Mouse (Mus musculus): ENCODE measurements around the gene Vmn2r42. TPM values are rescaled to one million over a fixed set of nuclear protein-coding genes. Genes with fewer than 3 reads are reported as not detected.

Vmn2r42 gene
- not detected for polyA plus RNA-seq (2015; fragmentation: Illumina TruSeq; extraction: RNeasy Lipid Tissue Mini Kit (QIAGEN cat#74804); ENCODE audit: insufficient read depth, low read depth, low replicate concordance)

DNA sequence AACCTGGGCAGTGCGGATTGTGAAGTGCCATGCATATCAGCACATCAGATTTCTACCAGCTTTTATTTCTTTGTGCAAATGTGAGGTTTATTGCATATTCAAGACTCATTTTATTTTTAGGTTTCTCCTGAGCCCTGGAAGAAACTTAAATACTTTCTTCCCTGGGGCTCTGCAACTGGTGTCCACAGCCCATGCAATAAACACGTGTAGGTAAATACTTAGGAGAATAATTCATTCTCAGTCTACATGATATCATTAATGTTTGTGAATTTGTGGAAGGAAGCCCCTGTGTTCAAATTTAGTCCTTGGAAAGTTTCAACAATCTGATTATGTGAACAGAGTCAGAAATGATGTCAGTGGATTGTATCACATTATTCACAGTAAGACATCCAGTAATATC, at the start of gene Vmn2r42:
Gene Vmn2r42 (minus strand): TSS at position 101 of the 400 bp plus-strand sequence.

DNA sequence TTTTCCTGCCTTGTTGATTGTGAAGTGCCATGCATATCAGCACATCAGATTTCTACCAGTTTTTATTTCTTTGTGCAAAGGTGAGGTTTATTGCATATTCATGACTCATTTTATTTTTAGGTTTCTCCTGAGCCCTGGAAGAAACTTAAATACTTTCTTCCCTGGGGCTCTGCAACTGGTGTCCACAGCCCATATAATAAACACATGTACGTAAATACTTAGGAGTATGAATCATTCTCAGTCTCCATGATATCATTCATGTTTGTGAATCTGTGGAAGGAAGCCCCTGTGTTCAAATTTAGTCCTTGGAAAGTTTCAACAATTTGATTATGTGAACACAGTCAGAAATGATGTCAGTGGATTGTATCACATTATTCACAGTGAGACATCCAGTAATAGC, 38.6 kb downstream of the Vmn2r42 start, which contains the start of gene Vmn2r41:
Gene Vmn2r41 (minus strand): TSS at position 101 of the 400 bp plus-strand sequence.

Other genes starting within 250 kb of the Vmn2r42 start
- gene Vmn2r41, start 38.7 kb downstream of the Vmn2r42 start, polyA plus RNA-seq (2015; fragmentation: Illumina TruSeq; extraction: RNeasy Lipid Tissue Mini Kit (QIAGEN cat#74804); ENCODE audit: insufficient read depth, low read depth, low replicate concordance): not detected
- gene Vmn2r43, start 60.3 kb upstream of the Vmn2r42 start, polyA plus RNA-seq (2015; fragmentation: Illumina TruSeq; extraction: RNeasy Lipid Tissue Mini Kit (QIAGEN cat#74804); ENCODE audit: insufficient read depth, low read depth, low replicate concordance): not detected
- gene Vmn2r44, start 183.0 kb upstream of the Vmn2r42 start, polyA plus RNA-seq (2015; fragmentation: Illumina TruSeq; extraction: RNeasy Lipid Tissue Mini Kit (QIAGEN cat#74804); ENCODE audit: insufficient read depth, low read depth, low replicate concordance): not detected